ENCODE assay signal across 8 mouse cellular contexts in the genomic region with DNA sequence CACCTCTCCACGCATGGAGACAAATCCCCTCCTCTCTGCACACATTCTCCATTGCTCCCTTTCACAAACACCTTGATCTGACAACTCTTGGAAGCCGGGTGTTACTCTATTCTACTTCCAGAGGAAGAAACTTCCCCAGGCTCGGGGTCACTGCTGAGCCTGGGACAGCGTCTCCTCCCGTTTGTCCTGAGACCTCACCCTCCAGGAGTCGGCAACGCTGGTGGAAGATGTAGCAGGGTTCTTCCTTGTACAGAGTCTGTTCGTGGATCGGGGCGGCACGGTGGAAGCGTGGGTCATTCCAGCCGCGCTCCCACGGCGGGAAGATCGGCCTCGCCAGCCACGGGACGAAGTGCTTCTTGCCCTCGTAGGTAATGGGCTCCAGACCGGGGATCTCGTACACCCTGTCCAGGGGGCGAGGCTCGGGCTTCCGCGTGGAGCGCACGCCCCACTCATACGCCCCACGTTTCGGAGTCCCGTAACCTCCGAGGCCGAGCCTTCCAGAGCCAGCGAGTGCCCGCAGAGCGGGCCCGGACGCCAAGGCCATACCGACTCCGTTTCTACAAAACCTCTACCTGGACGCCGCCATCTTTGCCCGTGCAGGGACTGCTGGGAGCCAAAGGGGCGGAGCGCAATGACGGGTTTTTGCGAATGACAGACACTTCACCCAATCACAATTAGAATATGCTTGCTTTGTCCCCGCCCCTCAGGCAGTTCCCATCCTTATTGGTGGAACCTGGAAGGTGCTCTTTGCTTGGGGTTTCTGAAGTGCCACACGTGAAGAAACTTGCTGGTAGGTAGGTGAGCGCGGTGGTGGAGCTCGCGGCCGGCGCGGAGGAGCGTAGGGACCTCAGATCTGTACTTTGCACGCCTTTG. TPM values are rescaled to one million over a fixed set of nuclear protein-coding genes. Genes with fewer than 3 reads are reported as not detected.
A peak's percentile ranks its signal among the peaks of the same experiment; 100 is the strongest.
DNase-seq lines count a peak whose midpoint lies in the region; ATAC-seq and TF ChIP-seq lines count a peak whose summit lies in the region.

A gene (minus strand): TSS at position 617 of the 873 bp plus-strand sequence.
A gene (plus strand): TSS at position 737 of the 873 bp plus-strand sequence.

- peak; percentile 38 for TF ChIP-seq CTCF in lung, postnatal 0 days (IDR thresholded peaks at IDR 0.05)

- H3K36me3 ChIP-seq in hindbrain, embryonic 10.5 days = peaks cover 32% of the 10 kb centered on the region
- peaks cover 19% of the 10 kb centered on the region for H3K36me3 ChIP-seq in lung, postnatal 0 days (ENCODE audit: insufficient read depth, low read length)

- peak; percentile 91 for DNase-seq in MN1 (ENCODE audit: low spot score)
- peak; percentile 98 for DNase-seq in cerebellum, adult 9-10 months
- peak; percentile 94 for DNase-seq in hindbrain, embryonic 10.5 days (ENCODE audit: low spot score)
- DNase-seq in layer of hippocampus, adult 9-11 months = peak; percentile 96
- peak; percentile 99 for DNase-seq in lung, postnatal 0 days (ENCODE audit: low spot score)
- DNase-seq in ovary, postnatal 14 days (ENCODE audit: low spot score) = peak; percentile 98
- peak; percentile 97 for DNase-seq in thymus, postnatal 14 days

- peak within 1 kb of the TSS; percentile 92 for H3K27ac ChIP-seq in hindbrain, embryonic 10.5 days
- H3K27ac ChIP-seq in lung, postnatal 0 days (ENCODE audit: low read length) = peak within 1 kb of the TSS; percentile 77

- H3K4me2 ChIP-seq in lung, postnatal 0 days (replicated peaks; ENCODE audit: low read depth, low read length) = peak within 1 kb of the TSS; percentile 96

- peaks cover 16% of the 10 kb centered on the region; the same call in 1 of the 2 replicates for H3K27me3 ChIP-seq in hindbrain, embryonic 10.5 days (ENCODE audit: insufficient read depth, poor library complexity, severe bottlenecking)
- no peaks in the 10 kb centered on the region for H3K27me3 ChIP-seq in lung, postnatal 0 days (replicated peaks; ENCODE audit: insufficient read depth, low read length)

- peaks cover 30% of the 10 kb centered on the region for H3K4me1 ChIP-seq in hindbrain, embryonic 10.5 days (replicated peaks)
- H3K4me1 ChIP-seq in lung, postnatal 0 days (ENCODE audit: insufficient read depth, low read depth, low read length) = peaks cover 7% of the 10 kb centered on the region; the same call in 1 of the 2 replicates

- peak within 1 kb of the TSS; percentile 90 for H3K4me3 ChIP-seq in hindbrain, embryonic 10.5 days
- peak within 1 kb of the TSS; percentile 61 for H3K4me3 ChIP-seq in lung, postnatal 0 days (ENCODE audit: low read depth, low read length)

- ATAC-seq in frontal cortex, adult (ENCODE audit: low TSS enrichment) = peak; percentile 100
- peak; percentile 99 for ATAC-seq in lung, postnatal 0 days

- H3K9me3 ChIP-seq in hindbrain, embryonic 10.5 days = no peaks in the 10 kb centered on the region
- H3K9me3 ChIP-seq in lung, postnatal 0 days (ENCODE audit: low read length) = no peaks in the 10 kb centered on the region

- under 1% methylated on average over 60 of the region's 60 CpGs for WGBS in hindbrain, embryonic 10.5 days
- WGBS in lung, postnatal 0 days = under 1% methylated on average over 60 of the region's 60 CpGs

- no peak for TF ChIP-seq EP300 in lung, postnatal 0 days (IDR thresholded peaks at IDR 0.05)

- H3K9ac ChIP-seq in lung, postnatal 0 days (replicated peaks; ENCODE audit: low read depth) = peak within 1 kb of the TSS; percentile 54

RNA-seq across cellular contexts. Expression of the first gene that starts in this region (rescaled TPM):
- polyA plus RNA-seq in hindbrain, embryonic 10.5 days (2016; fragmentation: Nextera tagmentation; extraction: Ambion mirVana) = 116 and 121 TPM in 2 replicates
- 48.4 and 53.4 TPM in 2 replicates for polyA plus RNA-seq in lung, postnatal 0 days (2015; fragmentation: Nextera tagmentation; extraction: Ambion mirVana)

RNA-seq across cellular contexts. Expression of the second gene that starts in this region (rescaled TPM):
- 7.6 and 8.9 TPM in 2 replicates for polyA plus RNA-seq in hindbrain, embryonic 10.5 days (2016; fragmentation: Nextera tagmentation; extraction: Ambion mirVana)
- polyA plus RNA-seq in lung, postnatal 0 days (2015; fragmentation: Nextera tagmentation; extraction: Ambion mirVana) = 4.9 and 5.4 TPM in 2 replicates

Comparison
In these comparisons a context has a peak if more than half of its experiments do, and no peak if none do; other contexts are left out.
1. Peak in every context shown above with its lines: DNase-seq, ATAC-seq, H3K4me3 ChIP-seq and H3K27ac ChIP-seq.